Mouse (Mus musculus) heart, postnatal 0 days (tissue): ENCODE results near the gene Lcp2. TPM values are rescaled to one million over a fixed set of nuclear protein-coding genes. Genes with fewer than 3 reads are reported as not detected.
"Not testable (repeated sequence)": the region's sequence is repeated elsewhere in the genome, so short reads cannot be mapped to it uniquely, and the experiment has no call there.

Experiments
- ATAC-seq: fragments of 200-750 bp; cut with Nextera tagmentation; 2 replicates; pipeline ENCODE4 v1.8.0; 2017; ENCODE audit warnings: low read depth, moderate number of reproducible peaks, moderate library complexity; ENCODE audit not compliant: insufficient read depth
- DNase-seq: peaks from one replicate; pipeline ENCODE4 v3.0.0-alpha.2; 2016; ENCODE audit warnings: low spot score
- H3K27ac ChIP-seq: fragments of 300-500 bp; sonication (generic); 2 replicates; pipeline ENCODE4 v1.5.1; 2014; ENCODE audit warnings: low read depth, mild to moderate bottlenecking
- H3K27me3 ChIP-seq: fragments of 300-500 bp; sonication (generic); 2 replicates; pipeline ENCODE4 v1.6.1; 2014; ENCODE audit warnings: low read length, mixed read lengths; ENCODE audit not compliant: control insufficient read depth, insufficient read depth
- H3K36me3 ChIP-seq: fragments of 300-500 bp; sonication (generic); replicated peaks from 2 replicates; pipeline ENCODE4 v1.6.1; 2014; ENCODE audit warnings: low read length, mixed read lengths; ENCODE audit not compliant: control insufficient read depth, insufficient read depth
- H3K4me1 ChIP-seq: fragments of 300-500 bp; sonication (generic); 2 replicates; pipeline ENCODE4 v1.6.1; 2014; ENCODE audit warnings: antibody characterized with exemption; ENCODE audit not compliant: control insufficient read depth, insufficient read depth
- H3K4me2 ChIP-seq: fragments of 300-500 bp; sonication (generic); 2 replicates; pipeline ENCODE4 v1.6.1; 2014; ENCODE audit warnings: low read depth, mild to moderate bottlenecking, low read length, moderate library complexity
- H3K4me3 ChIP-seq: fragments of 300-500 bp; sonication (generic); 2 replicates; pipeline ENCODE4 v1.5.1; 2014; ENCODE audit warnings: low read depth, low read length
- H3K9ac ChIP-seq: fragments of 300-500 bp; sonication (generic); replicated peaks from 2 replicates; pipeline ENCODE4 v1.6.1; 2014; ENCODE audit warnings: low read depth, low read length, mixed read lengths
- H3K9me3 ChIP-seq: fragments of 300-500 bp; sonication (generic); replicated peaks from 2 replicates; pipeline ENCODE4 v1.6.1; 2016; ENCODE audit warnings: low read length; ENCODE audit not compliant: control insufficient read depth
- CTCF ChIP-seq: IDR thresholded peaks from 2 replicates; pipeline ENCODE4 v1.5.1; 2016; ENCODE audit warnings: antibody characterized with exemption, control low read depth, low read depth
- EP300 ChIP-seq: IDR thresholded peaks from 2 replicates; pipeline ENCODE4 v1.6.1; 2016; ENCODE audit warnings: antibody characterized with exemption, low read depth
- WGBS: fragments of 180-500 bp; shearing (Covaris S2); extraction: QIAGEN DNeasy Blood & Tissue Kit; methylation state at CpG from one replicate; pipeline ENCODE4 v1.1.7; 2014; 5-methylcytosine and 5-hydroxymethylcytosine counted together
- polyA plus RNA-seq: library from polyadenylated mRNA; unstranded; fragments of >200 nt; fragmentation: Nextera tagmentation; extraction: Ambion mirVana; gene quantifications from 2 replicates; pipeline ENCODE4 v1.2.1, GENCODE M21; 2015
- total RNA-seq: library from RNA; depleted of rRNA; stranded (reverse); fragments of >200 nt; gene quantifications from 2 replicates; pipeline ENCODE4 v1.2.3, GENCODE M21; 2014; ENCODE audit warnings: low replicate concordance

The Lcp2 gene
- total and polyA plus RNA-seq, 2 experiments from 2014 or later: 0.08 to 0.63 TPM

GRCm38 (mm10) chr11:34113760-34114159 lies 67.0 kb downstream of the Lcp2 start:
- H3K36me3 ChIP-seq: no peaks in the 10 kb centered on the region
- DNase-seq (no peak), ATAC-seq (no peak)
- no peaks in the 10 kb centered on the region for H3K9me3 ChIP-seq
- H3K27ac ChIP-seq: no peak overlapping the region
- WGBS: 54% methylated on average over 2 of the region's 2 CpGs
- no peak overlapping the region for H3K9ac ChIP-seq
- H3K27me3 ChIP-seq: no peaks in the 10 kb centered on the region
- H3K4me3 ChIP-seq: no peak overlapping the region
- H3K4me2 ChIP-seq: no peak overlapping the region
- no peaks in the 10 kb centered on the region for H3K4me1 ChIP-seq
- no peak for TF ChIP-seq EP300
- TF ChIP-seq CTCF: no peak

- no peaks in the 10 kb centered on the region for H3K4me1 ChIP-seq
- WGBS: 17% methylated on average over 2 of the region's 2 CpGs
- no peak overlapping the region for H3K4me3 ChIP-seq
Measured at GRCm38 (mm10) chr11:34116572-34117135, 69.9 kb downstream of the Lcp2 start.

DNA sequence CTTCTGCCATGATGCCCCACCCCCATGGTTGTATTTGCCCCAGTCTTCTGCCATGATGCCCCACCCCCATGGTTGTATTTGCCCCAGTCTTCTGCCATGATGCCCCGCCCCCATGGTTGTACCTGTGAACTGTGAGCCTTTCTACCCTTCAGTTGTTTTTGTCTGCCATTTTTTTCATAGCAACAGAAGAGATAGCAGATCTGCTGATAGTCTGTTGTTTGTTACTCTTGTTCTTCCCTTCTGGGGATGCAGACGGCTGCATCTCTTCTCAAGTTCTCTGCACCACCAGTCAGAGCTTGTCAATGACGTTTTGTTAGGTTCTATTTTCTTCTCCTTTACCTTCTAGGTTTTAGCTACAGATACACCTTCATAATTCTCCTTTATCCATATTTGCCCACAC lies 70.9 kb downstream of the Lcp2 start:
- ATAC-seq (no peak), DNase-seq (no peak)
- no peaks in the 10 kb centered on the region for H3K36me3 ChIP-seq
- no peak overlapping the region for H3K27ac ChIP-seq
- no peaks in the 10 kb centered on the region for H3K9me3 ChIP-seq
- H3K4me1 ChIP-seq: no peaks in the 10 kb centered on the region
- no peak overlapping the region for H3K9ac ChIP-seq
- TF ChIP-seq CTCF: no peak
- H3K4me3 ChIP-seq: no peak overlapping the region
- H3K27me3 ChIP-seq: no peaks in the 10 kb centered on the region
- 74% methylated on average over 3 of the region's 3 CpGs for WGBS
- no peak overlapping the region for H3K4me2 ChIP-seq

More at GRCm38 (mm10) chr11:34116572-34117135, 69.9 kb downstream of the Lcp2 start:
- peak; percentile 57 for DNase-seq
- Histone ChIP-seq H3K4me2 (no peak overlapping the region), H3K9ac (no peak overlapping the region), H3K36me3 (no peaks in the 10 kb centered on the region), H3K9me3 (no peaks in the 10 kb centered on the region), H3K27ac (no peak overlapping the region), H3K27me3 (no peaks in the 10 kb centered on the region)
- peak; percentile 72 for ATAC-seq
- no peak for TF ChIP-seq CTCF
- TF ChIP-seq EP300: peak; percentile 39; the same call in 1 of the 2 replicates

GRCm38 (mm10) chr11:34118319-34118718 lies 71.6 kb downstream of the Lcp2 start:
- Histone ChIP-seq H3K9ac (no peak overlapping the region), H3K4me2 (no peak overlapping the region), H3K9me3 (no peaks in the 10 kb centered on the region), H3K36me3 (no peaks in the 10 kb centered on the region), H3K4me1 (no peaks in the 10 kb centered on the region), H3K27me3 (no peaks in the 10 kb centered on the region), H3K27ac (no peak overlapping the region), H3K4me3 (no peak overlapping the region)
- no peak for DNase-seq
- 62% methylated on average over 3 of the region's 3 CpGs for WGBS
- no peak for ATAC-seq
- TF ChIP-seq EP300 (no peak), CTCF (no peak)

- WGBS: 17% methylated on average over 2 of the region's 2 CpGs
- Histone ChIP-seq H3K9ac (no peak overlapping the region), H3K4me2 (no peak overlapping the region), H3K36me3 (no peaks in the 10 kb centered on the region), H3K27me3 (no peaks in the 10 kb centered on the region), H3K4me3 (no peak overlapping the region), H3K4me1 (no peaks in the 10 kb centered on the region), H3K27ac (no peak overlapping the region), H3K9me3 (no peaks in the 10 kb centered on the region)
- no peak for ATAC-seq
- peak; percentile 73 for DNase-seq
- TF ChIP-seq EP300 (no peak), CTCF (peak; percentile 81)
Measured at GRCm38 (mm10) chr11:34123147-34123546, 76.4 kb downstream of the Lcp2 start.

DNA sequence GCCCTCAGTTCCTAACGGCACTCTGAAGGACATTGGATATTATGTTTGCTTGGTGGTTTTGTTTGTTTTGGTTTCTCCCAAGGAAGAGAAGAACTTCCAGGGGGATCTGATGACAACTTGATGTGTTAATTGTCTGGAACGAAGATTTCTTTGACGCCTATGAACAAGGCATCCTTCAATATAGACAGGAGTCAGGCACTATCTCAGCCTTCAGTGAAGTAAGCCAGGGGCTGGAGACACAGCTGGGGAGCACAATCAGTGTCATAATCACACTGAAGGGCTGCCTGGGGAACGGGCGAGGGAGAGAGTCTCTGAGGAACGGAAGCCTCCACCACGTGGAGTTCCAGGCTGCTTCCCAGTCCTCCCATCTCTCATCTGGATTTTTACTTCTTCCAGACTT lies 78.1 kb downstream of the Lcp2 start:
- no peak overlapping the region for H3K27ac ChIP-seq
- no peaks in the 10 kb centered on the region for H3K9me3 ChIP-seq
- DNase-seq (no peak), ATAC-seq (no peak)
- H3K9ac ChIP-seq: no peak overlapping the region
- no peak overlapping the region for H3K4me3 ChIP-seq
- no peaks in the 10 kb centered on the region for H3K4me1 ChIP-seq
- TF ChIP-seq EP300 (no peak), CTCF (no peak)
- WGBS: 15% methylated on average over 7 of the region's 7 CpGs
- no peaks in the 10 kb centered on the region for H3K27me3 ChIP-seq
- no peaks in the 10 kb centered on the region for H3K36me3 ChIP-seq
- H3K4me2 ChIP-seq: no peak overlapping the region

GRCm38 (mm10) chr11:34125727-34126126 lies 79.0 kb downstream of the Lcp2 start:
- not testable (repeated sequence) for H3K9me3 ChIP-seq, H3K4me3 ChIP-seq, H3K27me3 ChIP-seq, DNase-seq, H3K4me1 ChIP-seq, H3K9ac ChIP-seq, H3K4me2 ChIP-seq, ATAC-seq, H3K36me3 ChIP-seq, H3K27ac ChIP-seq
- WGBS: 58% methylated on average over 3 of the region's 3 CpGs
